Mouse (Mus musculus) megakaryocyte, embryonic 14.5 days (primary cell): ENCODE results near the gene Tgfbrap1.

ENCODE experiments used
- FLI1 ChIP-seq: IDR thresholded peaks from 2 replicates; pipeline ENCODE4 v1.6.1; 2012; ENCODE audit warnings: low read length, inconsistent platforms, mixed read lengths
- GATA1 ChIP-seq: IDR thresholded peaks from 3 replicates; pipeline ENCODE4 v1.6.1; 2012; ENCODE audit warnings: mixed read lengths, low read length, inconsistent platforms, borderline replicate concordance

DNA sequence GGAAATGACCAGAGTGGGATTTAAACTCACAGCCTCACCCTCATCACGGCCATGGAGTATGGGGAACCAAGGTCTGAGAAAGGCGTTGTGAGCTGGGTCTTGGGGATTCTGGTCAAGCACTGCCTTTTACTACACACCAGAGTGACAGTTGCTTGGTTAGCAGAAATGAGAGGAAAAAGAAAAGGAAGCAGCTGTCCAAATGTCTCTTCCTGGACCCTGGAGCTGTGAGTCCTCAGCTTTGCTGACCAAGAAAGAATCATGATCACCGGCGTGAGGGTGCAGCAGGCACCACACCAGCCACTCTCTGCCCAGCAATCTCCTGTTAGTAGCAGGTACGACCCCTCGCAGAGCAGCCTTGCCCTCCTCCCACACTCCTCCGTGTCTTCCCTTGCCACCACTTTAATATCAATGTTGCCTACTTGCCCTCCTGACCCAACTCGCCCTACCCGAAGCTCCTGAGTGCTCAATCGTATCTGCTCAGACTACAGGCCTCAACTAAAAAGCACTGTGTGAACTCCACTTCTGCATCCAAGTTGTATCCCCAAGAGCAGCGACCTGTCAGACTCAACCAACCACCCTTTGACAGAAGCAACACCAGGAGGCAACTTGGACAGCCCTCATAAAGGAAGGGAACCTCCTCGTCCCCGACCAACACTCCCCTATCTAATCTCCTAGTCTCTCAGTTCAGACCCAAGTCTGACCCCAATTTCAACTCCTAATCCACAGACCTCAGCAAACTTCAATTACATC is 7.0 kb downstream of the Tgfbrap1 start:
- TF ChIP-seq GATA1: no peak
- TF ChIP-seq FLI1: no peak
